Mouse (Mus musculus) left cerebral cortex, postnatal 4 days (tissue): Measurements from ENCODE around the gene Csk. TPM values are rescaled to one million over a fixed set of nuclear protein-coding genes. Genes with fewer than 3 reads are reported as not detected.

Experiments used
- DNase-seq: peaks from one replicate; pipeline ENCODE4 v3.0.0-alpha.2; 2022
- intact Hi-C: fragments of 180-260 bp; cut with DNase I; formaldehyde crosslinking; loops from one replicate; pipeline ENCODE4 v1.15.1; 2025
- total RNA-seq, 2 experiments: library from RNA; stranded (reverse); gene quantifications; 2 replicates each; pipeline ENCODE4 v1.2.3; 2021

Csk gene
- total RNA-seq, 2 experiments from 2014 or later: 133 to 137 TPM

GRCm38 (mm10) chr9:57639661-57640328, 13.6 kb downstream of the Csk start:
- intact Hi-C loops: no loop called here
- DNase-seq: no peak

DNA sequence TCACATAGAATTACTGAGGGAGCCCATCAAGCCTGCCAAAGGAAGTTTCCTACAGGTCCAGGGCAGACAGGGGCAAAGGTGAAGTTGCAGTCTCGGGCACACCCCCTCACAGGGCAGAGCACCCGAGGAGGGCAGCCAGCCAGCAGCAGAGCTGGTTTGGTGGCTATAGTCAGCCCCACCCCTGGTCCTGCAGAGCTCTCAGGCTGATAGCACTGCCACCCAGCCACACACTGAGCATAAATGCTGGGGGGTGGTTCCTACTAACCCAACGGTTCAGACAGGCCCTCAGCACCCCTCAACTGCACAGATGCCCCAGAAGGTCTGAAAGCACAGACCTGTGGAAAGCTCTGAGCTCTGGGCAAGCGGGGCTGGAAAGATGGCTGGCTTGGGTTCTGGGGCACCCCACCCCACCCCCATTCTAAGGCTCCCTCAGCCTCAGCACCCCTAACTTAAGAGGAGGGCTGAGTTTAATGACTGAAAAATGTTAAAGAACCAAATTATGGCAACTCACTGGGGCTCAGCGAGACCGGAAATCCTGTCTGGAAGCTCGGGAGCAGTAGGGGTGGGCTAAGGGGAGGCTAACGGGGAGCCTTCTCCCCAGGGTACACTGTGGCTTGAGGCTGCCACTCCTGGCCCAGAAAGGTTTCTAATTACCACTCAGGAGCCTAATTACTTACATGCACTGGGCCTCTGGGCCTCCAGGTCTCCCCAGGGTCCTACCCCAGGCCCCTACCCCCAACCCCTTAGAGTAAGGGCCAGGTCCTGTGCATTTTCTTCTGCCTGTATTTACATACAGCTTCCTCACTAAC, 14.6 kb downstream of the Csk start:
- intact Hi-C loops: no loop called here
- DNase-seq: no peak

DNA sequence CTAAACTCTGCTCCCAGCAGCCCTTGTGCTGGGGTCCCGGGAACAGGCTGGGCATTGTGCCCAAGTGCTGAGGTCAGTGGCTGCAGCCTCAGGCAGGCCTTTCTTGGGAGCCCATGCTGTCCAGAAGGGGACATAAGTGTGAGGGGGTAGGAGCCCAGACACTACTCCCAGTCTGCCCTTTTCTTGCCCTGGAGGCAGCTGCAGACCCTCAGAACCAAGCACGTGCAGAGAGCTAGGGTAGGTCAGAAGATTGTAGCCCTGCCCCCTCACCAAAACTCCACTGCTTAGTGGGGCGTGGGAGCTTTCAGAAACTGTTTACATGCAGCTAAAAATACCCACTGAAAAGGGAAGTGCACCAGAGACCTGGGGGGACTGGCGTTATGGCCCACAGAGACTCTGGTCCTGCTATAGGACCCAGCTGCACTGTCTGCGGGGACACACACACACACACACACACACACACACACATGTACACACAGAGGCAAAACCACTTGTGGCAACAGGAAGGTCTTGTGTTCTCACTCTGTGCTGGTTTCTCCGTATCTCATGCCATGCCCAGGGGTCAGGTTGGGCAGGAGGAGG, 15.6 kb downstream of the Csk start:
- DNase-seq: peak; percentile 71
- intact Hi-C loops: no loop called here

DNA sequence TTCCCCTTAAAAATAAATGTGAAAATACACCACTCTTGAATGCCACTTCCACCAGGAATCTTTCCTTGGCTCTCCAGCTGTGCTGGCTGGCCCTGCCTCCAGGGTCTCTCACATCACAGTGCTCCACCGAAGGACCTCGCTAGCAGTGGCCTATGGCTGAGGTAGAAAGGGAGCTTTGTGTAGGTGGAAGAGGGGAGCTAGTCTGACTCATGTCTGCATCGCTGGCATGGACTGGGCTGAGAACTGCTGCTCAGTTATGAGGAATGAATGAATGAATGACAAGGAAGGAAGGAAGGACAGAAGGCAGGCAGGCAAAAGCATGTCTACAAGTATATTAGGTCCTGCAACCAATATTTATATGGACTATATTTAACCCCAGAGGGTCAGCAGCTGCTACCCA, 16.2 kb downstream of the Csk start:
- no peak for DNase-seq
- intact Hi-C loops: no loop called here

DNA sequence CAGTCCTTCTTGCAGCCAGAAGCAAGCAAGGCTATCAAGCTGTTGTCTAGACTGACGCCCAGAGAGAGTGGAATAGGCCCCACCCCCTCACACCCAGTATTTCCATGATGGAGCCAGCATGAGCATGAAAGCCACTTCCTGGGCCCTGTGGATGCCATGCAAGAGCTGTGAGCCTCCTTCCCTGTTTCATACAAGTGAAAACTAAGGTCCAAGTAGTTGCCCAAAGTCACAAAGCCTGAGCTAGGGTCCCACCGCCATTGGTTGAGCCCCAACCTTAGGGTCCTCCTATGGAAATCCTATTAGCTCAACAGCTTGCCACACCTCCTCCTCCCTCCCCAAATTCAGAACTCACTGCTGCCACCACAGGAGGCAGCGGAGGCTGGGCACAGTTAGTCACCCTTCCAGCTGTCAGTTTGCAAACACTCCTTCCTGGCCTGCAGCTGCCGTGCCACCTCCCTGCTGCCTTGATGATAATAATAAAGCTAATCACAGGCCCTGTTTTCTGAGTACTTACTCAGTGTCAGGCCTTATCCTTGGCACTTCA, 19.9 kb downstream of the Csk start:
- DNase-seq: no peak
- intact Hi-C loops: no loop called here

DNA sequence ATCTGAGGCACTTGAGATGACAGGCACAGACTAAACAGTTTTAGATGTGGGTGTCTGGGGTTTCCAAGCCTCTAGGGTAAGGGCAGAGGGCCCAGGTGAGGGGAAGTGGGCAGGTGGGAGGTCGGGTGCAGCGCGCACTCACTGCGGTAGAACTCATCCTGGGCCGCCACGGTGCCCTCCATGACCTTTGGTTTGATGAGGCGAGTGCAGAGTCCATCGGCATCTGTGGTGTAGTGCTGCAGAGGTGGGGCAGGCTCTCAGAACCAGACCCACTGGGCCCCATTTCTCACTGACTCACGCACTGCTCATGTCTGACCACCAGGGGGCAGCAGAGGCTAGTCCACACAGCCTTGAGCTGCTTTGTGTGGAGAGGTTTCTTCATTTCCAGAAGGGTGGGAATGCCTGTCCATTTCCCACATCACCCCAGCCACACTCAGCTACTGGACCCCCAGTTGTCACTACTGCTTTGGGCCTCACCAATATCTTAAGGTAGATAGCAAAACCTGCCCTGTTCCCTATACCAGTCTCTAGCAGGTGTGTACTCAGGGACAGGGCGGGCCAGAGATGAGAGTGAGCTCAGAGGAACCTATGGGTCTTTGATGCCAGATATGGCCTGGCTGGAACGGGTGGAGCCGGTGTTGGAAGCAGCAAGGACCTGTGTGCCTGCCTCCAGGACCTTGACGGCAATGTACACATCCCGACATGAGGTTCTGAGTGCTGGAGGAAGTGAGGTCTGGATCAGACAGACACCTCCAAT, 24.1 kb downstream of the Csk start:
- DNase-seq: peak; percentile 80
- intact Hi-C loops: no loop called here

- no peak for DNase-seq
- intact Hi-C loops: no loop called here
These were observed 24.7 kb downstream of the Csk start for GRCm38 (mm10) chr9:57628717-57629116.

DNA sequence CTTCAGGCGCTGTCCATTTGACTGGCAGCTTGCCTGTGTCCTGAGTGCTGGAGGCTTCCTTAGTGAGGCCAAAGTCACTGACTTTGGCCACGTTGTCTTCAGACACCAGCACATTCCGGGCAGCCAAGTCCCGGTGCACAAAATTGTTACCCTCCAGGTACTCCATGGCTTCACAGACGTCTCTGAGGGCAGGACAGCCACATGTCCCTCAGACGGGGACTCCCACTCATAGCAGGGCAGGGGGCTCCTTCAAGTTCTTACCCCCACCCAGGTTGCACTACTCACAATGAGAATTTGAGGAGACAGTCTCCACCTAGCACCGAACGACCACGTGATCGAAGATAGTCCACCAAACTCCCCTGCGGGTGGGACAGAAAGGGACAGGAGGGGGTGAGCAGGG, 25.5 kb downstream of the Csk start:
- intact Hi-C loops: no loop called here

DNA sequence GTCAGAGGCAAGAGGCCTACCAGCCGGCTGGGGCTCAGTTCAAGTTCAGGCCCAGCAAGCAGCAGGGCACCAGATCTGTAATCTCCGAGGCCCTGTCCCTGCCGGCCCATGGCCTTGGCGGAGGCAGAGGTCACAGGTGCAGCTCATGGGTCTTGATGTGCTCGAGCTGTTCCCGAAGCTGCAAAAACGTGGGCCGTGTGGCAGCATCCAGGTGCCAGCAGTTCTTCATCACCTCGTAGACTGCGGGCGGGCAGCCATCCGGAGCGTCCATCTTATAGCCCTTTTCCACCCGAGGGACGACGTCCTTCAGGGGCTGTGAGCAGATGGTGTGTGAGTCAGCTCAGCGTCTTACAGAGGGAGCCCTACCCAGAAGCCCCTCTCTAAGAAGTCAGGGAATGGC, 26.2 kb downstream of the Csk start:
- no peak for DNase-seq
- intact Hi-C loops: no loop called here

More for the DNA sequence above, 25.5 kb downstream of the Csk start:
- no peak for DNase-seq

DNA sequence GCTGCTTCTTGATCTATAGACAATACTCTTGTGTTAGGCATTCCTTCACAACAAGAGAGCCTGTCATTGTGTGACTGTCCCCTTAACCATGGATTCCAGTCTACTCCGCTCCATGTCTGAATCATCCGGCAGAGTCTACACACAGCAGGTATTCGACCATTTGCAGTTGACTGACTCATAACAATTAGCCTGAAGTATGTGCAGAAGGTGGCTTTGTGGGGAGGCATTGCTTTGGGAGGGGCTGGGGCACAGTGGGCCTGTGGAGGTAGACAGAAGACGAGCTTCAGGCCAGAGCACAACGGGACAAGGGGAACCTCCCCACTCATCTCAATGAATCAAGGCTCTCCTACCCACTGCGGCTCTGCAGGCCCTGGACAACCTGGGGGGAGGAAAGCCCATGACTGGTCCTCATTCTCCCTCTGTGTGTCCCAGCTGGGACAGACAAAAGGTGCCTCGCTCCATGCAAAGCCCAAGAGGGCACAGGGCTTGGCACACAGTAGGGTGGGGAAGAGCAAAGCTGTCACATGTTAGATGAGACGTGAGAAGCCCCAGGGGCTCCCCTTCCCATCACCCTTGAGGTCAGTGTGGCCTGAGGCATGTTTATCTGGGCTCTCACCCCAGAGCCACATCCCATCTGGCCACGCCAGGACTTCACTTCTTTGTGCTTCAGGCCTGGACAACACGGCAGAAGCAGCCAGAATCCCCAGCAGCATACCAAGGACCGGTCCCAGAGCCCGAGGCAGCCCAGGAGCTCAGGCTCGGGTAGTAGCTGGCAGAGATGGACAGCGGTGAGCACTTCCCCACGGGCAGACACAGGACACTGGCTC, 27.5 kb downstream of the Csk start:
- DNase-seq: no peak
- intact Hi-C loops: no loop called here

- intact Hi-C loops: no loop called here
- no peak for DNase-seq
These were observed 29.1 kb downstream of the Csk start for GRCm38 (mm10) chr9:57624295-57624694.

DNA sequence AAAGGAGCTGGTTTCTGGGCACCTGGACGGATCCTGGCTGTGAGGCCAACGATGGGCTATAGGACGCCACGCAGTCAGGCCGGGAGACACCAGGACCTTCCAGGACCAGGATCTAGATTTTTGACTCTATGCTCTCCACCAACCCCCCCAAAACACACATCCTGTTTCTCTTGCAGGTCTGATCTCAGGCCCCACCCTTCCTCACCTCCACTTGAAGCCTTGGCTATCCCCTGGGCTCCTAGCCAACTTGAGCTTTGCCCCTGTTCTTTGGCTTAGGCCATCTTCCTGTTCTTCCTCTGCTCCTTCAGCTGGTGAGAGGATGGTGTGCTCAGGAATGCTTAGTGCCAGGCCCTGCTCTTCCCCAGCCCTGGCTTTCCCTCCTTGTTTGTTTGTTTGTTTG, 32.8 kb downstream of the Csk start, which contains the start of gene Lman1l:
Lman1l (minus strand) TSS at position 101 of the 400 bp plus-strand sequence.
- intact Hi-C loops: no loop called here
- no peak for DNase-seq

DNA sequence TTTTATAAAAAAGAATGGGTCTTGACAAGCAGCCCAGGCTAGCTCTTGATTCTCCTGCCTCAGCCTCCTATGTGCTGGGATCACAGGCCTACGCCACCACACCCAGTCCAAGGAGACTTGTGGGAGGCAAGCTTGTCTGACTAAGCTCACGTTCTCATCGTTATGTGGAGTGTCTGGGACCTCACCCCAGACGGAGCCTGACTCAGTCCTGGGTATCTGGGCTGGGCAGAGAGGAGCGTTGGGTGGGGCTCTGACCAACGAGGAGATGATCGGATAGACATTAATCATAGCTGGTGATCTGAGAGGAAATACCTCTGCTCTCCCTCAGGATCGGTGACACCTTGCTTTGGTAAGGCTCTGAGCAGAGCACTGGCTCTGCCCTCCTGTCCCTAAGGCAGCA, 34.6 kb downstream of the Csk start:
- intact Hi-C loops: no loop called here
- DNase-seq: no peak

DNA sequence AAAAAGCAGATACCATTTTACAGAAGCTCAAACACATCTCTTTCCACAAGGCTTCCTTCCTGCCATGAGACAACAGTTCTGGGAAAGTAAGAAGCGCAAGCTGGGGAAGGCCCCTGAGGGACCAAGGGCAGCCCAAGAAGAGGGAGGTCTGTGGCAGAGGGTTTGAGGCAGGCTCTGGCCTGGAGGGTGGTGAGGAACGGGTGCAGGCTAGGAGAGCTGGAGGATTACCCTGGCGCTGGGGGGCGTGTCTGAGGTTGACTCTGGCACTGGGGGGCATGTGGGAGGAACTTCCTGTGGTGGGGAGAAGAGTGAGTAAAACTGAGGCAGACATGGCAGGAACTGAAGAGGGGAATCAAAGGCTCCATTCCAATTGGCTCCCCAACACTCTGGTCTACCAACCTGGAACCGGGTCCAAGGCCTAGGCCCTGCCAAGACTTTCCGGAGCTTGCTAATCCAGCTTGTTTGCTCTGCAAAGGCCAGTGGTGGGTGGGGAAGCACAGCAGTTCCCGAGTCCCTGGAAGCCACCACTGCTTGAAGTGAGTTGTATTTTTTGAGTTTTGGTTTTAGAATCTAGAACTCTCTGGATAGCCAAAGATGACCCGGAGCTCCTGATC, 35.8 kb downstream of the Csk start:
- intact Hi-C loops: no loop called here
- no peak for DNase-seq

DNA sequence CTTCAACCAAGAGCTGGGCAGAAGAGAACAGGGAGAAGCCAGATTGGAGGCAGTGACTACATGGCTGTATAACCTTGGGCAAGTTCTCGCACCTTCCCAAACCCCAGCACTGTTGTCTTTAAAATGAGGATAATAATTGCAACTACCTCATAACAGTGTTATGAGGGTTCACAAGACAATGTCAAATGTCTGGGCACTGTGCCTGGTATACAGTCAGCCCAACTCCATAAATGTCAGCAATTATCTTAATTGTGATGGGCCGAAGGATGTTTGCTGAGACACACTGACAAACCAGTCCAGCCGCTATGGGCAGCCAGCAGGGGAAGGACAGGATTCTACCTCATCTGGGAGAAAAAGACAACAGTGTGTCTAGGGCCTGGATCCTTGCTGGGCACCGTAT, 38.6 kb downstream of the Csk start:
- intact Hi-C loops: no loop called here

GRCm38 (mm10) chr9:57613975-57614374, 39.5 kb downstream of the Csk start:
- intact Hi-C loops: no loop called here
- DNase-seq: no peak

More for the DNA sequence above, 38.6 kb downstream of the Csk start:
- no peak for DNase-seq

GRCm38 (mm10) chr9:57612587-57612986, 40.8 kb downstream of the Csk start:
- DNase-seq: no peak
- intact Hi-C loops: no loop called here

- intact Hi-C loops: no loop called here
- no peak for DNase-seq
These were observed 43.0 kb downstream of the Csk start for GRCm38 (mm10) chr9:57610359-57610826.

DNA sequence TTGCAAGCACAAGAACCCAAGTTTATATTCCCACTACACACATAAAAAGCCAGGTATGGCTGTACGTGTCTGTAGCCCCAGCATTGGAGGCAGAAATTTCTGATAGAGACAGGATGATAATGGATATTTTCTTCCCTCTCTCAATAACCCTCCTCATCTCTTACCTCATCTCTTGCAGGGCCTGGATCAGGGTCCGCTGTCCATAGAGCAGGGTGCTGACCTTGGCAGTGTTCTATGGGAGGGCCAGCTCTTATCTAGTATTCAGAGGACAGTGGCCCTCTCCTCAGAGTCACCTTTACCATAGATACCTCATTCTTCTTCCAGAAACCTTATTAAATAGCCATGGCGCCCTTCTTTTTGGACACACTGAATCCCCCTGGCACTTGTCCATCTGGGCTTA, 43.6 kb downstream of the Csk start:
- intact Hi-C loops: no loop called here

More for the DNA sequence above, 43.6 kb downstream of the Csk start:
- no peak for DNase-seq
